Mouse (Mus musculus) MEL (cell line): ENCODE measurements around the gene Sept9. TPM values are rescaled to one million over a fixed set of nuclear protein-coding genes. Genes with fewer than 3 reads are reported as not detected.

Source experiments
- DNase-seq: peaks from one replicate; pipeline ENCODE4 v3.0.0; 2011; ENCODE audit warnings: low read depth, low spot score
- H3K27ac ChIP-seq: 2 replicates; pipeline ENCODE4 v1.5.1; 2012; ENCODE audit warnings: low read depth, mild to moderate bottlenecking, control low read depth, low read length, moderate library complexity; ENCODE audit not compliant: control insufficient read depth
- H3K27me3 ChIP-seq, 2 experiments: fragments of 150-350 bp in 1 of 2; sonication (generic) in 1 of 2; 2 replicates each; pipeline ENCODE4 v1.6.1; 2012; ENCODE audit warnings: low read length in 2 of 2, mild to moderate bottlenecking in 2 of 2, improper control_type of control experiment in 1 of 2, moderate library complexity in 1 of 2; ENCODE audit not compliant: insufficient read depth in 2 of 2, control insufficient read depth in 1 of 2
- H3K36me3 ChIP-seq, 2 experiments: 2 replicates each; pipeline ENCODE4 v1.6.1; 2012 to 2014; ENCODE audit warnings: low read length in 2 of 2, improper control_type of control experiment in 1 of 2, inconsistent platforms in 1 of 2, mild to moderate bottlenecking in 1 of 2; ENCODE audit not compliant: insufficient read depth in 2 of 2, control insufficient read depth in 1 of 2
- H3K4me1 ChIP-seq, 2 experiments: fragments of 150-350 bp in 1 of 2; sonication (generic) in 1 of 2; 2 replicates each; pipeline ENCODE4 v1.6.1; 2012; ENCODE audit warnings: low read length in 2 of 2, improper control_type of control experiment in 1 of 2, mild to moderate bottlenecking in 1 of 2; ENCODE audit not compliant: insufficient read depth in 2 of 2, control insufficient read depth in 1 of 2
- H3K4me3 ChIP-seq, 2 experiments: fragments of 150-350 bp in 1 of 2; sonication (generic) in 1 of 2; 2 replicates each; pipeline ENCODE4 v1.5.1; 2012; ENCODE audit warnings: low read depth in 2 of 2, low read length in 2 of 2, mild to moderate bottlenecking in 2 of 2, moderate library complexity in 2 of 2, control low read depth in 1 of 2, improper control_type of control experiment in 1 of 2; ENCODE audit not compliant: control insufficient read depth in 1 of 2, insufficient read depth in 1 of 2
- H3K79me2 ChIP-seq: 2 replicates; pipeline ENCODE4 v1.6.1; 2012; ENCODE audit warnings: mild to moderate bottlenecking, low read length, moderate library complexity; ENCODE audit not compliant: control insufficient read depth, poor library complexity, insufficient read depth
- H3K9ac ChIP-seq: 2 replicates; pipeline ENCODE4 v1.6.1; 2012; ENCODE audit warnings: low read depth, mild to moderate bottlenecking, control low read depth, low read length, moderate library complexity; ENCODE audit not compliant: control insufficient read depth, poor library complexity, severe bottlenecking
- H3K9me3 ChIP-seq: fragments of 150-350 bp; sonication (generic); replicated peaks from 2 replicates; pipeline ENCODE4 v1.6.1; 2012; ENCODE audit warnings: mild to moderate bottlenecking, low read length, improper control_type of control experiment, moderate library complexity; ENCODE audit not compliant: insufficient read depth
- CHD1 ChIP-seq: IDR thresholded peaks from 2 replicates; pipeline ENCODE4 v1.6.1; 2012; ENCODE audit warnings: low read depth, mild to moderate bottlenecking, inconsistent platforms, low read length, improper control_type of control experiment
- CHD2 ChIP-seq: IDR thresholded peaks from 2 replicates; pipeline ENCODE4 v1.6.1; 2011; ENCODE audit warnings: low read length, improper control_type of control experiment
- CTCF ChIP-seq, 3 experiments: IDR thresholded peaks in 2 of 3; conservative IDR thresholded peaks in 1 of 3; 2 replicates each; pipeline ENCODE4 v1.5.1; 2011 to 2012; ENCODE audit warnings: low read length in 3 of 3, low read depth in 2 of 3, mild to moderate bottlenecking in 2 of 3, improper control_type of control experiment in 1 of 3, inconsistent platforms in 1 of 3, mixed read lengths in 1 of 3, moderate library complexity in 1 of 3; ENCODE audit not compliant: control insufficient read depth in 1 of 3, insufficient read depth in 1 of 3, poor library complexity in 1 of 3, severe bottlenecking in 1 of 3
- E2F4 ChIP-seq: IDR thresholded peaks from 2 replicates; pipeline ENCODE4 v1.6.1; 2011; ENCODE audit warnings: low read depth, low read length, improper control_type of control experiment, borderline replicate concordance
- ELF1 ChIP-seq: IDR thresholded peaks from 2 replicates; pipeline ENCODE4 v1.6.1; 2014; ENCODE audit warnings: low read depth, mild to moderate bottlenecking, inconsistent platforms, low read length, improper control_type of control experiment, moderate library complexity
- EP300 ChIP-seq, 2 experiments: IDR thresholded peaks; 2 replicates each; pipeline ENCODE4 v1.6.1; 2011; ENCODE audit warnings: improper control_type of control experiment in 2 of 2, low read length in 2 of 2, low read depth in 1 of 2, mild to moderate bottlenecking in 1 of 2
- GATA1 ChIP-seq: IDR thresholded peaks from 2 replicates; pipeline ENCODE4 v1.6.1; 2011; ENCODE audit warnings: low read depth, low read length, improper control_type of control experiment
- KAT2A ChIP-seq: conservative IDR thresholded peaks from 2 replicates; pipeline ENCODE4 v1.6.1; 2012; ENCODE audit warnings: low read depth, low read length, improper control_type of control experiment, inconsistent platforms
- MAZ ChIP-seq: IDR thresholded peaks from 2 replicates; pipeline ENCODE4 v1.6.1; 2012; ENCODE audit warnings: low read depth, mild to moderate bottlenecking, inconsistent platforms, low read length, improper control_type of control experiment
- MYB ChIP-seq: IDR thresholded peaks from 2 replicates; pipeline ENCODE4 v1.6.1; 2011; ENCODE audit warnings: mild to moderate bottlenecking, low read depth, low read length, improper control_type of control experiment
- MYC ChIP-seq: IDR thresholded peaks from 2 replicates; pipeline ENCODE4 v1.6.1; 2011; ENCODE audit warnings: low read depth, mild to moderate bottlenecking, low read length, improper control_type of control experiment, moderate library complexity
- RAD21 ChIP-seq: IDR thresholded peaks from 2 replicates; pipeline ENCODE4 v1.6.1; 2011; ENCODE audit warnings: mild to moderate bottlenecking, low read depth, low read length, improper control_type of control experiment
- SMC3 ChIP-seq: IDR thresholded peaks from 2 replicates; pipeline ENCODE4 v1.6.1; 2011; ENCODE audit warnings: low read depth, low read length, improper control_type of control experiment
- TAL1 ChIP-seq: IDR thresholded peaks from 2 replicates; pipeline ENCODE4 v1.6.1; 2012; ENCODE audit warnings: mild to moderate bottlenecking, inconsistent platforms, low read length, moderate library complexity, mixed read lengths
- USF1 ChIP-seq: IDR thresholded peaks from 2 replicates; pipeline ENCODE4 v1.6.1; 2014; ENCODE audit warnings: low read depth, mild to moderate bottlenecking, inconsistent platforms, low read length, improper control_type of control experiment, moderate library complexity
- ZNF384 ChIP-seq: IDR thresholded peaks from 2 replicates; pipeline ENCODE4 v1.6.1; 2012; ENCODE audit warnings: low read depth, mild to moderate bottlenecking, inconsistent platforms, low read length, improper control_type of control experiment
- polyA plus RNA-seq, 2 experiments: library from polyadenylated mRNA; stranded (reverse) in 1 of 2; unstranded in 1 of 2; fragments of >175 nt in 1 of 2; fragments of >200 nt in 1 of 2; gene quantifications; 2 replicates each; pipeline versions ENCODE4 v1.2.1 to v1.2.4; 2012; ENCODE audit warnings: low replicate concordance in 2 of 2, low read depth in 1 of 2; ENCODE audit not compliant: insufficient read length in 2 of 2, insufficient read depth in 1 of 2, missing spikeins in 1 of 2
- total RNA-seq: library from RNA; depleted of rRNA; stranded (reverse); fragments of 300-350 nt; gene quantifications from 2 replicates; pipeline ENCODE4 v1.2.3, GENCODE M21; 2012

Gene Sept9
- total and polyA plus RNA-seq, 3 experiments = 49.7 to 196 (median 163) TPM

GRCm38 (mm10) chr11:117408442-117409031 is 209.1 kb downstream of the Sept9 start:
- TF ChIP-seq KAT2A (no peak), TAL1 (no peak), EP300 (IDR thresholded peaks at IDR 0.05; ENCODE audit: low read depth in 1 of 2, low read length in 2 of 2) (no peak), MYC (no peak), MYB (no peak), SMC3 (no peak), ELF1 (no peak)
- no peak overlapping the region for H3K9ac ChIP-seq
- H3K27me3 ChIP-seq = peaks cover 0 to 3% of the 10 kb centered on the region in 2 experiments; a peak in 1 of 4 replicates
- H3K27ac ChIP-seq = no peak overlapping the region
- peaks cover 0 to 10% of the 10 kb centered on the region in 2 experiments; a peak in 2 of 4 replicates for H3K36me3 ChIP-seq
- no peaks in the 10 kb centered on the region for H3K9me3 ChIP-seq
- no peak for DNase-seq
- H3K4me3 ChIP-seq = no peak overlapping the region
- H3K79me2 ChIP-seq = no peaks in the 10 kb centered on the region
- H3K4me1 ChIP-seq = peaks cover 0 to 10% of the 10 kb centered on the region in 2 experiments; a peak in 1 of 4 replicates

DNA sequence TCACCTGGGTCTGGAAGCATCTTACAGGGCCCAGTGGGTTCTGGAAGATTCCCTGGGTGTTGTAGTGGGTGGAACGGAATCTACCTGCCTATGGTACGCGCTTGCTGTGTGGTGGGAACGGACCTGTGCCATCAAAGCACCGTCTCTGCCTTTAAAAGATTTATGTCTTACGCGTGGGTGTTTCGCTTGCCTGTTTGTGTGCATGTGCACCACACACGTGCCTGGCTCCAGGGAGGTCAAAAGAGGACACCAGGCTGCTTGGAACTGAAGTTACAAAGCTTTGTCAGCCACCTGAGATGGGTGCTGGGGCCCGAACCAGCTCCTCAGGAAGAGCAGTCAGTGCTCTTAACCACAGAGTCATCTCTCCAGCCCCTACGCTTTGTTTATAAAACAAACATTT is 209.9 kb downstream of the Sept9 start:
- H3K79me2 ChIP-seq = no peaks in the 10 kb centered on the region
- peaks cover 0 to 10% of the 10 kb centered on the region in 2 experiments; a peak in 2 of 4 replicates for H3K36me3 ChIP-seq
- peaks cover 0 to 11% of the 10 kb centered on the region in 2 experiments; a peak in 1 of 4 replicates for H3K4me1 ChIP-seq
- no peak overlapping the region for H3K9ac ChIP-seq
- TF ChIP-seq CHD2 (no peak), MAZ (no peak), USF1 (no peak), ZNF384 (no peak), MYC (no peak), GATA1 (no peak)
- no peak for DNase-seq
- no peak overlapping the region for H3K27ac ChIP-seq
- H3K4me3 ChIP-seq = no peak overlapping the region
- H3K9me3 ChIP-seq = no peaks in the 10 kb centered on the region
- H3K27me3 ChIP-seq = peaks cover 0 to 3% of the 10 kb centered on the region in 2 experiments; a peak in 1 of 4 replicates

DNA sequence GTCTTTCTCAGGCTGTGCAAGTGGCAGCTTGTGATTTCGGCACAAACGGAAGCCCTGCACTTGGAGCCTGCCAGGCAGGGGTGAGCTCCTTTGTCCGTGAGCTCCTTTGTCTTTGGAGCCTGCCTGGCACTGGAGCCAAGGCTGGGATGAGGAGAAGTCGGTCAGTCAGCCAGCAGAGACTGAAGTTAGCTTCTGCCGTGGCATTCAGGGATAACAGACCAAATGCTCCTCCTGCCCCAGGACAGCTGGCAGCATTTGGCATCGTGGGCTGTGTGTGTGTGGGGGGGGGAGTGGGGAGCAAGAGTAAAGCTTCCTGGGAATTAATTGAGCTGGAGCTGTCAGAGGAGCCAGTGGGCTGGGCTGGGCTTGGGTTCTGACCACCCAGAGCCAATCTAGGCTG is 210.6 kb downstream of the Sept9 start:
- H3K9me3 ChIP-seq = no peaks in the 10 kb centered on the region
- no peak overlapping the region for H3K27ac ChIP-seq
- H3K79me2 ChIP-seq = no peaks in the 10 kb centered on the region
- no peak for DNase-seq
- H3K4me1 ChIP-seq = peaks cover 0 to 11% of the 10 kb centered on the region in 2 experiments; a peak in 1 of 4 replicates
- H3K36me3 ChIP-seq = peaks cover 0 to 10% of the 10 kb centered on the region in 2 experiments; a peak in 2 of 4 replicates
- H3K27me3 ChIP-seq = peaks cover 0 to 1% of the 10 kb centered on the region in 2 experiments; a peak in 1 of 4 replicates
- H3K4me3 ChIP-seq = no peak overlapping the region
- no peak for TF ChIP-seq E2F4
- TF ChIP-seq TAL1 = no peak
- TF ChIP-seq CTCF (IDR thresholded peaks at IDR 0.05 in 2 of 3, conservative IDR thresholded peaks at IDR 0.05 in 1 of 3; ENCODE audit: control insufficient read depth in 1 of 3, insufficient read depth in 1 of 3, low read depth in 2 of 3, low read length in 3 of 3, poor library complexity in 1 of 3, severe bottlenecking in 1 of 3) = no peak
- no peak for TF ChIP-seq RAD21
- no peak for TF ChIP-seq KAT2A
- no peak for TF ChIP-seq CHD1
- no peak for TF ChIP-seq MYC
- TF ChIP-seq USF1 = no peak
- TF ChIP-seq, all 39 proteins: peak for 0
- H3K9ac ChIP-seq = no peak overlapping the region
